Mouse (Mus musculus) liver, embryonic 14.5 days (tissue): ENCODE measurements around the gene Zfp791.

ENCODE experiments used
- CTCF ChIP-seq: IDR thresholded peaks from 2 replicates; pipeline ENCODE4 v1.5.1; 2016; ENCODE audit warnings: antibody characterized with exemption, low read depth, control low read depth
- EP300 ChIP-seq: IDR thresholded peaks from 2 replicates; pipeline ENCODE4 v1.6.1; 2016; ENCODE audit warnings: antibody characterized with exemption, low read depth

DNA sequence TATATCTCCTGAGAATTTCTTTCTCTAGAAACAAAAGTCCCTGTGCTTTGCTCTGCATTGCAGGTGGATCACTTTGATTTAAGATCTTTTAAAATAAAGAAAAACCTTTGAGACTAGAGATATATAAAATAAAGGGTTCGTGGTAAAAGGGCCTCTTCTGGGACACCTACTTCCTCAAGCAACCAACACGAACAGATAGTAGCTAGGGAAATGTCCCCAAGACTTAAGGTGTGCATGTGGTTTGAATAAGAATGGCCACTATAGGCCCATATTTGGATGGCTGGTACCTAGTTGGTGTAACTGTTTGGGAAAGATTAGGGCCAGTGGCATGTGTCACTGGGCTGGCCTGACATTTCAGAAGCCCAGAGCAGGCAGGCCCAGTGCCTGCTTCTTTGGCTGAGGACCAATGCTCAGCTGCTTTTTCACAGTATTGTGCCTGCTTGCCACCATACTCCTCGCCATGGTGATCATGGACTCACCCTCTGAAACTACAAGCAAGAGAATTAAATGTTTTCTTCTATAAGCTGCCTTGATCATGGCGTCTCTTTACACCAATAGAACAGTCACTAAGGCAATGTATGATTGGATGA is 22.7 kb downstream of the Zfp791 start:
- no peak for TF ChIP-seq CTCF
- TF ChIP-seq EP300: no peak
